Mouse (Mus musculus): ENCODE measurements at regions not wholly inside any gene's neighbourhood (a gene's known extent, or its start where the extent isn't known, plus 50 kb on each side); places are given as distances from the start of the nearest gene placed in this dataset.

DNA sequence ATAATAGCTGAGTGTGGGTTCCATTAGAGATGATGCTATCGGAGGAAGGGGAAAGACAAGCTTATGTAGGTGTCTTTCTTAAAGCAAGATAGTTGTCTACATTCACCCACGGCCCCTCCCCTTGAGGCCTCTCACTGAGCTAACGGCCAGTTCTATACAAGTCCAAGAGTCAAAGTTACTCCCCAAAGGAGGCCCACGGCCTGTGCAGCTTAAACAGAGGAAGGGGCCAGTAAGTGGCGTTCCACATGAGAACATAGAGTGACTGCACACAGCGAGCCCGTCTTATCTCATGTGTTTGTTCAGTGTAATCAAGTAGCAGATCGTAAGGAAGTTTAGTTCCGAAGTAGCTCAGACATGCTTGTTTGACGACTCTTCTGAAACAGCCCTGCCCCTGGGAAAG is 153.0 kb upstream of the Nfe2l3 start:
- 89% methylated on average over 10 of the region's 10 CpGs for WGBS
- H3K4me1 ChIP-seq (ENCODE audit: control insufficient read depth, insufficient read depth, low read length): no peaks in the 10 kb centered on the region
- H3K4me2 ChIP-seq (ENCODE audit: low read depth): no peak overlapping the region
- DNase-seq (ENCODE audit: low spot score) (no peak), ATAC-seq (ENCODE audit: insufficient read depth, low FRiP score, low TSS enrichment) (no peak)
- H3K4me3 ChIP-seq (ENCODE audit: low read depth, low read length): no peak overlapping the region
- H3K27ac ChIP-seq (ENCODE audit: low read depth, low read length): no peak overlapping the region
- H3K27me3 ChIP-seq (ENCODE audit: control insufficient read depth, insufficient read depth, low read length): no peaks in the 10 kb centered on the region
- H3K36me3 ChIP-seq (ENCODE audit: control insufficient read depth, insufficient read depth, low read length): no peaks in the 10 kb centered on the region
- H3K9me3 ChIP-seq (ENCODE audit: control insufficient read depth, low read length): no peaks in the 10 kb centered on the region
- H3K9ac ChIP-seq (ENCODE audit: low read length): no peak overlapping the region

DNA sequence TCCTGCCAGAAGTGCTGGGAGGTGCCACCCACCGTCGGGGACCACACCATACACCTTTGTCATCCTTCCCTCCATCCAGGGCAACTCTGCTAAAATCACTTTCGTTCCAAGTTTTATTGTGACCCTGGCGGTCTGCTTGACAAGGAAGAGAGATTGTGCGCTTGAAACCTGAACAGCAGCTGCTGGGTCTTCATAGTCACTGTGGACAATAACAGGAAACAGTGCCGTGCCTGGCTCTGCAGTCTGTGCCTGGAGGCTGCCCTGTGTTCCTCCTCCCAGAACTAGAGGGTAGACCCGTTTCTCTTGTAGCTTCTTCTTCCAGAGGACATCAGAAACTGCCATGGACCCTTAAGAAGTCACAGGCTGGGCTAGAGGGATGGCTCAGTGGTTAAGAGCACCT is 152.2 kb upstream of the Nfe2l3 start:
- Histone ChIP-seq H3K9me3 (ENCODE audit: control insufficient read depth, low read length) (no peaks in the 10 kb centered on the region), H3K27me3 (ENCODE audit: control insufficient read depth, insufficient read depth, low read length) (no peaks in the 10 kb centered on the region), H3K4me2 (ENCODE audit: low read depth) (no peak overlapping the region), H3K27ac (ENCODE audit: low read depth, low read length) (no peak overlapping the region), H3K36me3 (ENCODE audit: control insufficient read depth, insufficient read depth, low read length) (no peaks in the 10 kb centered on the region), H3K9ac (ENCODE audit: low read length) (no peak overlapping the region), H3K4me1 (ENCODE audit: control insufficient read depth, insufficient read depth, low read length) (no peaks in the 10 kb centered on the region), H3K4me3 (ENCODE audit: low read depth, low read length) (no peak overlapping the region)
- ATAC-seq (ENCODE audit: insufficient read depth, low FRiP score, low TSS enrichment): no peak
- 83% methylated on average over 7 of the region's 7 CpGs for WGBS
- no peak for DNase-seq (ENCODE audit: low spot score)

DNA sequence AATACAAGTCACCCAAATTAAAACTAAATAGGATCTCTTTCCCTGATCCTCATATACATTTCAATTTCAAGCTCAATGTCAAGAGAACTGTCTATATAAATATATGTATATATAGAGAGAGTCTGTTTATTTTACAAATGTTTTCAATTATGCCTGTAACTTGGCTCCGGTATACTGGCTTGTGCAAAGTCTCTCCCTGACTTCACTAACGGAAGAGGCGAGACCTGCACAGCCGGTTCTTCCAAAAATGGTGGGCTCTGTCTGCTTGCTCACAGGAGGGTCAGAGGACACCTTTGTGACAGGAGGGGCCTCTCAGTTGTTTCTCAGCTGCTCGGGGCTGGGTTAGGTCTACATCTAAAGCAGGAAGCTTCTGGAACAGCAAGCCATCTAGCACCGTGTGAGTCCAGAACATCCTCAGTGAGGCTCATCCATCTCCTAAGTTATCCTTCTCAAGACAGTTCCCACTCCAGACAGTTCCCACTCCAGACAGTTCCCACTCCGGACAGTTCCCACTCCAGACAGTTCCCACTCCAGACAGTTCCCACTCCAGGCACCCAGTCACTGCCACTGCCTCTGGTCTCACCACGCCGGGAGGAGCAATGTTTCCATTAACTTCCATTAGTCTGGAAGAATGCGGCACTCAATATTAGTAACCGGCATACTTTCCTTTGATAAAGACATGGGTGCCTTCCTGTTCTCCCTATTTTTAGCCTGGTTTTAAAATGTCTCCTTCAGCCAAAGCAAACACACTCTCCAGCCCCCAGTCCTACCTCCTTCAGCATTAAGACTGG is 148.4 kb upstream of the Nfe2l3 start:
- no peak for ATAC-seq (ENCODE audit: insufficient read depth, low FRiP score, low TSS enrichment)
- 84% methylated on average over 11 of the region's 11 CpGs for WGBS

DNA sequence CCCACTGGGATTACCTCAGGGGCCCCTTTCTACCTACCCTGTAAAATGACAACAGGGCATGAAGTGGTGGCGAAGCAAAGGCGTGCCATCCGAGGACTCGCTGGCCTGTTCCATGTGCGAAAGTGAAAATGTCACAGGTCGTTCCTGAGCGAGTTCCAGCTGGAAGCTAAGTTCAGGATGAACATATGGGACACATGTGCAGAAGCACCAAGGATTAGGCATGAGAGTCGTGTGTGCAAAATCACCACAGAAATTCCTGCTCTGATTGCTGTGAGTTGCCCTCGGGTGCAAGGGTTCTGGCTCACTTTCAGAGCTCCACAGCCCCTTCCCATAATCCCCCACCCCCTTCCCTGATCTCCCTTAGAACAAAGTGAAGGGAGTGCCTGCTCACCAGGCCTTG is 147.6 kb upstream of the Nfe2l3 start:
- 75% methylated on average over 9 of the region's 9 CpGs for WGBS
- no peak overlapping the region for H3K9ac ChIP-seq (ENCODE audit: low read length)
- H3K4me1 ChIP-seq (ENCODE audit: control insufficient read depth, insufficient read depth, low read length): no peaks in the 10 kb centered on the region
- no peaks in the 10 kb centered on the region for H3K27me3 ChIP-seq (ENCODE audit: control insufficient read depth, insufficient read depth, low read length)
- ATAC-seq (ENCODE audit: insufficient read depth, low FRiP score, low TSS enrichment): no peak
- no peak for DNase-seq (ENCODE audit: low spot score)
- H3K36me3 ChIP-seq (ENCODE audit: control insufficient read depth, insufficient read depth, low read length): no peaks in the 10 kb centered on the region
- H3K27ac ChIP-seq (ENCODE audit: low read depth, low read length): no peak overlapping the region
- H3K4me3 ChIP-seq (ENCODE audit: low read depth, low read length): no peak overlapping the region
- H3K4me2 ChIP-seq (ENCODE audit: low read depth): no peak overlapping the region
- H3K9me3 ChIP-seq (ENCODE audit: control insufficient read depth, low read length): no peaks in the 10 kb centered on the region

More for the DNA sequence above, 148.4 kb upstream of the Nfe2l3 start:
- Histone ChIP-seq H3K9ac (ENCODE audit: low read length) (no peak overlapping the region), H3K4me3 (ENCODE audit: low read depth, low read length) (no peak overlapping the region), H3K27me3 (ENCODE audit: control insufficient read depth, insufficient read depth, low read length) (no peaks in the 10 kb centered on the region), H3K36me3 (ENCODE audit: control insufficient read depth, insufficient read depth, low read length) (no peaks in the 10 kb centered on the region), H3K9me3 (ENCODE audit: control insufficient read depth, low read length) (no peaks in the 10 kb centered on the region), H3K4me1 (ENCODE audit: control insufficient read depth, insufficient read depth, low read length) (no peaks in the 10 kb centered on the region), H3K4me2 (ENCODE audit: low read depth) (no peak overlapping the region), H3K27ac (ENCODE audit: low read depth, low read length) (no peak overlapping the region)
- DNase-seq (ENCODE audit: low spot score): no peak

DNA sequence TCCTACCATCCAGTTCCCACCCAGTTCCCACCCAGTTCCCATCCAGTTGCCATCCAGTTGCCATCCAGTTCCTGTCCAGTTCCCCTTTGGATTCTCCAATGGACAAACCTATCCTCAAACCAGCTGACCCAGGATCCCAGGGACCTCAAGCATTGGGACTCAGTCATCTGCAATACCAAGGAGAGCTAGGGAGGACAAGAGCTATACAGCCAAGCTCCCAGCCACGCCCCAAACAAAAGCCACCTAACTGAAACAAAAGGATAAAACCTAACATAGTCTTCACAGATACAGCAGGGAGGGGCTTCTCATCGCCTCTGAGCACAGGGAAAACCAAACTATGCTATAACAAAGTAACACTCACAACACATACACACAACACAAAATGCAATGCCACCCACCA is 145.6 kb upstream of the Nfe2l3 start:
- no peaks in the 10 kb centered on the region for H3K9me3 ChIP-seq (ENCODE audit: control insufficient read depth, low read length)
- ATAC-seq (ENCODE audit: insufficient read depth, low FRiP score, low TSS enrichment): no peak
- no peak overlapping the region for H3K4me3 ChIP-seq (ENCODE audit: low read depth, low read length)

DNA sequence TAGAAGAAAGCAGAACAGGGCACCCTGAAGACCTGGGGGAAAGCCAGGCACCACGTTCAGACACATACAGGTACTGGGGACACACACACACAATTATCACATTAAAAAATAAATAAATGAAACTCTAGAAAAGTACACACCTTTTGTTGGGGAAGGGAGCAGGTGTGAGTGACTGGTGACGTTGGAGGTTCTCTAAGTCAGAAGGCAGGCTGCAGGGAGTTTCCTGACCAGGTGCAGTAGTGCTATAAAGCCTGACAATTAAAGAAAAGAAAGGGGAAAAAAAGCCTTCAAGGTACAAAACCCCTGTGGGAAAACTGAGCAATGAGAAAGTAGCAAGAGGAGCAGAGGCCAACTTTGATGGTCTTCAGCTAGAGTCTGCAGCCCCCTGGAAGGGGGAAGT is 145.1 kb upstream of the Nfe2l3 start:
- no peak overlapping the region for H3K9ac ChIP-seq (ENCODE audit: low read length)
- H3K36me3 ChIP-seq (ENCODE audit: control insufficient read depth, insufficient read depth, low read length): no peaks in the 10 kb centered on the region
- 69% methylated on average over 2 of the region's 2 CpGs for WGBS
- H3K27me3 ChIP-seq (ENCODE audit: control insufficient read depth, insufficient read depth, low read length): no peaks in the 10 kb centered on the region
- DNase-seq (ENCODE audit: low spot score): no peak
- no peak overlapping the region for H3K27ac ChIP-seq (ENCODE audit: low read depth, low read length)
- H3K4me2 ChIP-seq (ENCODE audit: low read depth): no peak overlapping the region
- no peaks in the 10 kb centered on the region for H3K9me3 ChIP-seq (ENCODE audit: control insufficient read depth, low read length)
- no peaks in the 10 kb centered on the region for H3K4me1 ChIP-seq (ENCODE audit: control insufficient read depth, insufficient read depth, low read length)
- H3K4me3 ChIP-seq (ENCODE audit: low read depth, low read length): no peak overlapping the region
- no peak for ATAC-seq (ENCODE audit: insufficient read depth, low FRiP score, low TSS enrichment)

More for the DNA sequence above, 145.6 kb upstream of the Nfe2l3 start:
- no peak overlapping the region for H3K27ac ChIP-seq (ENCODE audit: low read depth, low read length)
- 70% methylated on average over 2 of the region's 2 CpGs for WGBS
- no peaks in the 10 kb centered on the region for H3K27me3 ChIP-seq (ENCODE audit: control insufficient read depth, insufficient read depth, low read length)
- H3K4me1 ChIP-seq (ENCODE audit: control insufficient read depth, insufficient read depth, low read length): no peaks in the 10 kb centered on the region
- H3K4me2 ChIP-seq (ENCODE audit: low read depth): no peak overlapping the region
- DNase-seq (ENCODE audit: low spot score): no peak
- H3K36me3 ChIP-seq (ENCODE audit: control insufficient read depth, insufficient read depth, low read length): no peaks in the 10 kb centered on the region
- no peak overlapping the region for H3K9ac ChIP-seq (ENCODE audit: low read length)

DNA sequence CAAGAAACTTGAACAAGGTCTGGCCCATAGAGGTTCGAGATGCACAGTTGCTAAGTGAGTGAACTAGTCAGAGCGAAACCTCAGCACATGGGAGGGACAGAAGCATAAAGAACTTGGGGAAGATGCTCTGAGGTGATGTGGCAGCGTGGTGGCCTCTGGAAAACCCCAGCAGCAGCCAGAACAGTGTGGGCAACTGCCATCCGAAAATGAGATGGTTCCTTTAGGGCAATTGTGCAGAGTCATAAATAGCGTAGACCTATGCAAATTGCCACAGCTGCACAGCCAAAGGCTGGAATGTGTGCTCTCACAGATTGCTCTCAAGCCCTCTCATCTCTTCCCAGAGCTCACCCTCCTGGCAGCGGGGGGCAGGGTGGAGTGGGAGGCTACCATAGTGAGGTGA is 144.7 kb upstream of the Nfe2l3 start:
- H3K4me3 ChIP-seq (ENCODE audit: low read depth, low read length): no peak overlapping the region
- WGBS: 39% methylated on average over 6 of the region's 6 CpGs
- H3K9me3 ChIP-seq (ENCODE audit: control insufficient read depth, low read length): no peaks in the 10 kb centered on the region
- H3K4me1 ChIP-seq (ENCODE audit: control insufficient read depth, insufficient read depth, low read length): no peaks in the 10 kb centered on the region
- no peaks in the 10 kb centered on the region for H3K27me3 ChIP-seq (ENCODE audit: control insufficient read depth, insufficient read depth, low read length)
- no peak overlapping the region for H3K27ac ChIP-seq (ENCODE audit: low read depth, low read length)
- no peaks in the 10 kb centered on the region for H3K36me3 ChIP-seq (ENCODE audit: control insufficient read depth, insufficient read depth, low read length)
- H3K9ac ChIP-seq (ENCODE audit: low read length): no peak overlapping the region
- ATAC-seq (ENCODE audit: insufficient read depth, low FRiP score, low TSS enrichment): no peak
- no peak for DNase-seq (ENCODE audit: low spot score)
- H3K4me2 ChIP-seq (ENCODE audit: low read depth): no peak overlapping the region

DNA sequence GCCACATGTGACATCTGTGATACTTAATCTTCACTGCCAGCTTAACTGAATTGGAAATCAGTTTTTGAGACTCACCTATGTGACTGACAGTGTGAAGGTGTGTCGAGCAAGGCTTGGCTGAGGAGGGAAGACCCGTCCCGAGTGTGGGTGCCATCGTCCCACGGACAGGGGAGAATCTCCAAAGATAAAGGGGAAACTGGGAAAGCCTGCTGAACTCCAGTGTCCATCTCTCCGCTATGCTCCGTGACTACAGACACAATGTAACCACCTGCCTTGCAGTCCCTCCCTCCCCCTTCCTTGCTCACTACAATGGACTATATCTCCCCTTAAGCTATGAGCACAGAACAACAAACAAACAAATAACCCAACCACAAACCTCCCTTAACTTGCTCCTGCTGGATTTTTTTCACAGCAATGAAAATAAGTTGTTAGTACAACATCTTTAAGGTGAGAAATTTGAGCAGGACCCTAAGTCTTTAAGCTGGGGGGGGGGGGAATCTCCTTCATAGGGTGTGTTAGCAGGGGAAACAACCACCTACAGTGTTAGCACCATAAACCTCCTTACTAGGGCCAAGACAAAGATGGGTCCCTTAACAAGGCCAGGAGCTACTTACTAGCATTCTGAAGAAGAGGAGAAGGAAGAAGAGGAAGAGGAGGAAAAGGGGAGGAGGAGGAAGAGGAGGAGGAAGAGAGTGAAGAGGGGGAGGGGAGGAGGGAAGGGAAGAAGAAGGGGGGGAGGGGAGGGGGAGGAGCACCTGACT is 144.0 kb upstream of the Nfe2l3 start:
- Histone ChIP-seq H3K4me2 (ENCODE audit: low read depth) (no peak overlapping the region), H3K4me1 (ENCODE audit: control insufficient read depth, insufficient read depth, low read length) (no peaks in the 10 kb centered on the region), H3K9ac (ENCODE audit: low read length) (no peak overlapping the region), H3K27ac (ENCODE audit: low read depth, low read length) (no peak overlapping the region), H3K9me3 (ENCODE audit: control insufficient read depth, low read length) (no peaks in the 10 kb centered on the region), H3K27me3 (ENCODE audit: control insufficient read depth, insufficient read depth, low read length) (no peaks in the 10 kb centered on the region), H3K36me3 (ENCODE audit: control insufficient read depth, insufficient read depth, low read length) (no peaks in the 10 kb centered on the region), H3K4me3 (ENCODE audit: low read depth, low read length) (no peak overlapping the region)
- DNase-seq (ENCODE audit: low spot score) (no peak), ATAC-seq (ENCODE audit: insufficient read depth, low FRiP score, low TSS enrichment) (no peak)
- WGBS: 77% methylated on average over 7 of the region's 7 CpGs
